Mouse (Mus musculus): ENCODE data around the gene Ehmt1. TPM values are rescaled to one million over a fixed set of nuclear protein-coding genes. Genes with fewer than 3 reads are reported as not detected.
A peak's percentile ranks its signal among the peaks of the same experiment; 100 is the strongest.

Gene Ehmt1
- polyA plus RNA-seq, 1 experiment from 2014 or later, result 19.8 TPM

DNA sequence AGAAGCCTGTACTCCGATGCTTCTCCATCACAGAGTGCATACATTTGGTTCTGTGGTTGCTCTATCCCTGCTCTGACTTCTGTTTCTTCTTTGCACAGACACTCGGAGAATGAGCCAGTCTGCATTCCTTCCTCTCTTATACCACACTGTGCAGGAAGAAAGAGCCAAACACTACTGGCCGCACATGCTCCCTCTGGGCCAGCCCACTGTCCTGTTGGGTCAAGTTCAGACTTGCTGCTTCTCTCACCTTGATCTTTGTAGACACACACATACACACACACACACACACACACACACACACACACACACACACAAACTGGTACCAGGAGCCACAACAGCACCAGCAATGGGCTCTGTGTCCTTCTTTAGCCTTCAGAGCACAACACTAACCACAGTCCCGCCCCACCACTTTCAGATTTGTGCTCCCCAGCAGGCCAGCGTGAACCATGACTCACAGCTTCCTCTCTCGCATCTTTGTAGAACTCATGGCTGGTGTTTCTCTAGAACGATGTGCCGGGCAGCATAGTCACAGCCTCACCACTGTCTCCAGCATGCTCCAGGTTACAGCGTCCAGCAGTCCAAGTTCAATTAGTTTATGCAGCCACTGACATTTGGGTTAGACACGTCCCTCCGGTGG is 143.3 kb downstream of the Ehmt1 start:
- Histone ChIP-seq H3K27me3 (replicated peaks; ENCODE audit: control insufficient read depth, insufficient read depth, low read length) (no peaks in the 10 kb centered on the region), H3K4me2 (replicated peaks; ENCODE audit: low read depth) (no peak overlapping the region), H3K27ac (ENCODE audit: low read depth, low read length) (no peak overlapping the region), H3K9me3 (ENCODE audit: control insufficient read depth) (no peaks in the 10 kb centered on the region), H3K9ac (ENCODE audit: low read depth, low read length) (no peak overlapping the region), H3K36me3 (ENCODE audit: control insufficient read depth, insufficient read depth) (no peaks in the 10 kb centered on the region), H3K4me1 (replicated peaks; ENCODE audit: control insufficient read depth, insufficient read depth, low read length) (no peaks in the 10 kb centered on the region), H3K4me3 (ENCODE audit: low read depth, low read length) (no peak overlapping the region)
- ATAC-seq, result no peak
- WGBS, result 75% methylated on average over 11 of the region's 11 CpGs
- TF ChIP-seq CTCF (IDR thresholded peaks at IDR 0.05; ENCODE audit: low read depth), result no peak

- no peak overlapping the region for H3K27ac ChIP-seq (ENCODE audit: low read depth, low read length)
- no peak overlapping the region for H3K4me2 ChIP-seq (replicated peaks; ENCODE audit: low read depth)
- H3K27me3 ChIP-seq (replicated peaks; ENCODE audit: control insufficient read depth, insufficient read depth, low read length), result no peaks in the 10 kb centered on the region
- H3K9ac ChIP-seq (ENCODE audit: low read depth, low read length), result no peak overlapping the region
- no peak for ATAC-seq
- H3K4me1 ChIP-seq (replicated peaks; ENCODE audit: control insufficient read depth, insufficient read depth, low read length), result no peaks in the 10 kb centered on the region
- no peak overlapping the region for H3K4me3 ChIP-seq (ENCODE audit: low read depth, low read length)
- H3K36me3 ChIP-seq (ENCODE audit: control insufficient read depth, insufficient read depth), result no peaks in the 10 kb centered on the region
- peak; percentile 48 for TF ChIP-seq CTCF (IDR thresholded peaks at IDR 0.05; ENCODE audit: low read depth)
- no peaks in the 10 kb centered on the region for H3K9me3 ChIP-seq (ENCODE audit: control insufficient read depth)
- WGBS, result 58% methylated on average over 7 of the region's 7 CpGs
Observed at GRCm38 (mm10) chr2:24774832-24775231, 144.6 kb downstream of the Ehmt1 start.

DNA sequence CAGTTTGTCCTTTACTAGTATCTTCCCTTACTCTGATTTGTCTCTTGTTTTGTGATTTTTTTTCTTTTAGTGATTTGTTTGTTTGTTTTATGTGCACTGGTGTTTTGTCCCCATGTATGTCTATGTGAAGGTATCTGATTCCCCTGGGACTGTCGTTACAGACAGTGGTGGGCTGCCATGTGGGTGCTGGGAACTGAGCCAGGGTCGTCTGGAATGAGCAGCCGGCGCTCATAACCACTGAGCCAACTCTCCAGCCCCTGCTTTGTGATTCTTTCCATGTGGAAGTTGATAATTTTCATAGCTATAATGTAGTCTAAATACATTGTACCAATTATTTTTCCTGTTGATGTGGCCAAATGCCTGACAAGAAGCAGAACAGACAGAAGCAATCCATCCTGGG is 148.6 kb downstream of the Ehmt1 start:
- Histone ChIP-seq H3K4me3 (ENCODE audit: low read depth, low read length) (no peak overlapping the region), H3K9ac (ENCODE audit: low read depth, low read length) (no peak overlapping the region), H3K4me2 (replicated peaks; ENCODE audit: low read depth) (no peak overlapping the region), H3K36me3 (ENCODE audit: control insufficient read depth, insufficient read depth) (no peaks in the 10 kb centered on the region), H3K9me3 (ENCODE audit: control insufficient read depth) (no peaks in the 10 kb centered on the region), H3K4me1 (replicated peaks; ENCODE audit: control insufficient read depth, insufficient read depth, low read length) (no peaks in the 10 kb centered on the region), H3K27ac (ENCODE audit: low read depth, low read length) (no peak overlapping the region), H3K27me3 (replicated peaks; ENCODE audit: control insufficient read depth, insufficient read depth, low read length) (no peaks in the 10 kb centered on the region)
- 68% methylated on average over 4 of the region's 4 CpGs for WGBS
- ATAC-seq, result no peak
- TF ChIP-seq CTCF (IDR thresholded peaks at IDR 0.05; ENCODE audit: low read depth), result no peak

GRCm38 (mm10) chr2:24763115-24763557 is 156.3 kb downstream of the Ehmt1 start, which contains the start of gene Cacna1b:
Gene Cacna1b (minus strand): TSS chr2:24763152.
- WGBS, result 0% methylated on average over 38 of the region's 42 CpGs
- Histone ChIP-seq H3K9me3 (ENCODE audit: control insufficient read depth) (no peaks in the 10 kb centered on the region), H3K27ac (ENCODE audit: low read depth, low read length) (no peak within 1 kb of the TSS), H3K4me3 (ENCODE audit: low read depth, low read length) (peak within 1 kb of the TSS; percentile 49), H3K36me3 (ENCODE audit: control insufficient read depth, insufficient read depth) (no peaks in the 10 kb centered on the region), H3K27me3 (replicated peaks; ENCODE audit: control insufficient read depth, insufficient read depth, low read length) (peaks cover 25% of the 10 kb centered on the region; the same call in 1 of the 2 replicates), H3K4me2 (replicated peaks; ENCODE audit: low read depth) (peak within 1 kb of the TSS; percentile 93), H3K4me1 (replicated peaks; ENCODE audit: control insufficient read depth, insufficient read depth, low read length) (peaks cover 8% of the 10 kb centered on the region; the same call in 1 of the 2 replicates), H3K9ac (ENCODE audit: low read depth, low read length) (no peak within 1 kb of the TSS)
- no peak for TF ChIP-seq CTCF (IDR thresholded peaks at IDR 0.05; ENCODE audit: low read depth)
- ATAC-seq, result peak; percentile 86

DNA sequence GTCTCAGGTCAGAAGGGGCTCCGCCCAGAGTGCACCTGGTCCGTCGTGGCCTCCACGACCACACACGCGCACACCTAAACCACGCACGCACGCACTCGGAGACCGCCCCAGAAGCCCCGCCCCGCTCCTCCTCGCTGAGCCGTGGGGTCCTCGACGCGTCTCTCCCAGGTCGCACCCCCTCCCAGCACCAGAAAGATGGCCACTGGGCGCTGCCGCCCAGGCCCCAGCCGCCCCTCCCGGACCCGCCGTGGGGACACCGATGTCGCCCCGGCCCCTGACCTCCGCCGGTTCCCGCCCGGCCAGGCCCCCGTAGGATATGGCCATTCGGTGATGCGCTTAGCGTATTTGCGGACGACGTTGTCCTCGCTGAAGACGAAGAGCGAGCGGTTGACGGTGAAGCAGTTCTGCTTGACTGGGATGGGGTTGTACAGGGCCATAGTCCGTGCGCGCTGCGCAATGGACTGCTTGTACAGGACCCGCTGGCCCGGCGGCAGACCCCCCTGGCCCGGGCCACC is 156.9 kb downstream of the Ehmt1 start:
- Histone ChIP-seq H3K36me3 (ENCODE audit: control insufficient read depth, insufficient read depth) (no peaks in the 10 kb centered on the region), H3K9me3 (ENCODE audit: control insufficient read depth) (no peaks in the 10 kb centered on the region), H3K4me3 (ENCODE audit: low read depth, low read length) (peak overlapping the region; percentile 49), H3K4me1 (replicated peaks; ENCODE audit: control insufficient read depth, insufficient read depth, low read length) (peaks cover 8% of the 10 kb centered on the region; the same call in 1 of the 2 replicates), H3K4me2 (replicated peaks; ENCODE audit: low read depth) (peak overlapping the region; percentile 93), H3K9ac (ENCODE audit: low read depth, low read length) (no peak overlapping the region), H3K27me3 (replicated peaks; ENCODE audit: control insufficient read depth, insufficient read depth, low read length) (peaks cover 25% of the 10 kb centered on the region; the same call in 1 of the 2 replicates), H3K27ac (ENCODE audit: low read depth, low read length) (no peak overlapping the region)
- ATAC-seq, result peak; percentile 29
- 1% methylated on average over 51 of the region's 52 CpGs for WGBS
- no peak for TF ChIP-seq CTCF (IDR thresholded peaks at IDR 0.05; ENCODE audit: low read depth)

GRCm38 (mm10) chr2:24761923-24762445 is 157.4 kb downstream of the Ehmt1 start:
- peaks cover 8% of the 10 kb centered on the region; the same call in 1 of the 2 replicates for H3K4me1 ChIP-seq (replicated peaks; ENCODE audit: control insufficient read depth, insufficient read depth, low read length)
- no peaks in the 10 kb centered on the region for H3K9me3 ChIP-seq (ENCODE audit: control insufficient read depth)
- WGBS, result under 1% methylated on average over 35 of the region's 35 CpGs
- peak; percentile 48 for ATAC-seq
- H3K27me3 ChIP-seq (replicated peaks; ENCODE audit: control insufficient read depth, insufficient read depth, low read length), result peaks cover 25% of the 10 kb centered on the region; the same call in 1 of the 2 replicates
- H3K9ac ChIP-seq (ENCODE audit: low read depth, low read length), result no peak overlapping the region
- no peak overlapping the region for H3K27ac ChIP-seq (ENCODE audit: low read depth, low read length)
- peak overlapping the region; percentile 93 for H3K4me2 ChIP-seq (replicated peaks; ENCODE audit: low read depth)
- no peaks in the 10 kb centered on the region for H3K36me3 ChIP-seq (ENCODE audit: control insufficient read depth, insufficient read depth)
- TF ChIP-seq CTCF (IDR thresholded peaks at IDR 0.05; ENCODE audit: low read depth), result no peak
- peak overlapping the region; percentile 49 for H3K4me3 ChIP-seq (ENCODE audit: low read depth, low read length)
